Mouse (Mus musculus): Measurements from ENCODE around the gene Nppa. TPM values are rescaled to one million over a fixed set of nuclear protein-coding genes. Genes with fewer than 3 reads are reported as not detected.

Nppa gene
- polyA plus RNA-seq, 1 experiment from 2014 or later: 7,623 TPM

Other genes starting within 250 kb of the Nppa start
- 10.2 and 10.3 TPM in 2 replicates for gene Zfp984, start 190.9 kb upstream of the Nppa start, polyA plus RNA-seq (2014; fragmentation: Nextera tagmentation; extraction: Ambion mirVana)
- gene Zfp933, start 152.4 kb upstream of the Nppa start, polyA plus RNA-seq (2014; fragmentation: Nextera tagmentation; extraction: Ambion mirVana): 3.9 and 4.4 TPM in 2 replicates
- gene Miip, start 131.9 kb upstream of the Nppa start, polyA plus RNA-seq (2014; fragmentation: Nextera tagmentation; extraction: Ambion mirVana): 18.9 and 23.0 TPM in 2 replicates
- 8.8 and 9.2 TPM in 2 replicates for gene Fv1, start 131.7 kb upstream of the Nppa start, polyA plus RNA-seq (2014; fragmentation: Nextera tagmentation; extraction: Ambion mirVana)
- 107 and 117 TPM in 2 replicates for gene Mfn2, start 96.0 kb upstream of the Nppa start, polyA plus RNA-seq (2014; fragmentation: Nextera tagmentation; extraction: Ambion mirVana)
- gene Plod1, start 64.0 kb upstream of the Nppa start, polyA plus RNA-seq (2014; fragmentation: Nextera tagmentation; extraction: Ambion mirVana): 50.1 and 50.7 TPM in 2 replicates
- gene 2510039O18Rik, start 59.8 kb upstream of the Nppa start, polyA plus RNA-seq (2014; fragmentation: Nextera tagmentation; extraction: Ambion mirVana): 19.3 and 22.1 TPM in 2 replicates
- 180 and 234 TPM in 2 replicates for gene Nppb, start 14.9 kb upstream of the Nppa start, polyA plus RNA-seq (2014; fragmentation: Nextera tagmentation; extraction: Ambion mirVana)
- 5.4 and 6.1 TPM in 2 replicates for gene Clcn6, start 38.1 kb downstream of the Nppa start, polyA plus RNA-seq (2014; fragmentation: Nextera tagmentation; extraction: Ambion mirVana)
- 8.7 and 9.7 TPM in 2 replicates for gene Mthfr, start 38.4 kb downstream of the Nppa start, polyA plus RNA-seq (2014; fragmentation: Nextera tagmentation; extraction: Ambion mirVana)
- gene Agtrap, start 87.3 kb downstream of the Nppa start, polyA plus RNA-seq (2014; fragmentation: Nextera tagmentation; extraction: Ambion mirVana): 19.5 and 20.0 TPM in 2 replicates
- gene Mad2l2, start 129.7 kb downstream of the Nppa start, polyA plus RNA-seq (2014; fragmentation: Nextera tagmentation; extraction: Ambion mirVana): 40.9 and 42.1 TPM in 2 replicates
- not detected in 2 replicates for gene Draxin, start 130.0 kb downstream of the Nppa start, polyA plus RNA-seq (2014; fragmentation: Nextera tagmentation; extraction: Ambion mirVana)
- 18.5 and 18.8 TPM in 2 replicates for gene Fbxo6, start 151.4 kb downstream of the Nppa start, polyA plus RNA-seq (2014; fragmentation: Nextera tagmentation; extraction: Ambion mirVana)
- gene Fbxo44, start 159.8 kb downstream of the Nppa start, polyA plus RNA-seq (2014; fragmentation: Nextera tagmentation; extraction: Ambion mirVana): 28.3 and 31.2 TPM in 2 replicates
- 0.15 TPM in 1 of 2 replicates, not detected in the other for gene Fbxo2, start 159.9 kb downstream of the Nppa start, polyA plus RNA-seq (2014; fragmentation: Nextera tagmentation; extraction: Ambion mirVana)

All from heart, embryonic 14.5 days (tissue).